Mouse (Mus musculus) cerebellum, adult 11-12 months (tissue): ENCODE data around the gene Igflr1.

Source experiments
- DNase-seq: peaks from one replicate; pipeline ENCODE4 v3.0.0; 2022

The Igflr1 gene

DNA sequence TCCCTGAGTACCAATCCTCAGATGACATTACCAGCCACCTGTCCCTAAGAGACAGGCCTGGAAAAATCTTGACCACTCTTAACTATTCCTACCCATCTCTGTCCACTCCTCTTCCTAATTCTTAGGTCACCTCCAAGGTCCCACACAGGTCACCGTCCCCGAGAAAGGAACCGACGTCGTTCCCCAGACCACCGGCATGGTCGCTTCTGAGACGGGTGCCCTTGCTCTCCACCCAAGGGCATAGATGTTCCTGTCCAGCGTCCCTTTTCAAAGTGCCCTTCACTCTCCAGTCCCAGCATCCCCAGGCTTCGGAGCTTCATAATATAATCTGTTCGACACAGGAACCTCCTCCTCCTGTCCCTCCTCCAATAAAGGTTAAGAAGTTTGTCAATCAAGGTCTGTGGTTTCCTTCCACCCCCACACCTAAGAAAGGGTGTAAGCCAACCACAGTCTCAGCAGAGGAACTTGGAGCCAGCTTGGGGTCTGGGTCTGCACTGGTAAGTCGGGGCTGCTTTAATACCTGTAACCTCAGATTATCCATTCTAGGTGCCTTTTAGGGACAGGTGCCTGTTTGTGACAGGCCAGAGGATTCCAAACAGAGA is at the start of gene Igflr1:
Gene Igflr1 (plus strand): TSS at position 458 of the 602 bp plus-strand sequence.
- DNase-seq, result peak; percentile 50

DNA sequence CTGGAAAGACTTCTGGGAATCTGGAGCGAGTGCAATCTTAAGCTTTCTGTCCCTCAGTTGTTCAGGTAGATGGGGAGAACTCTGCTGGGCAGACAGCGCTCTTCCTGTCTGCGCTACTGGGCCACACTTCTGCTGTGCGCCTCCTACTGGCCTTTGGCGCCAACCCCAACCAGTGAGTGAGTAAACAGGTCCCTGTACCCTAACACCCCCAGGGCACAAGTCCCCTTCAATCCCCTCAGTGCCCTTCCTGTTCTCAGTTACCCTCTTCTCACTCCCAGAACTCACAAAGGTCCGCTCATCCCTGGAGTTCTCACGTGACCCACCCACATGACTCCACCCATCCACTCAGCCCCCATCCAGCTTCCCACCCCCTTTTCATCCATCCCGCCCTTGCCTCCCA is 46.9 kb upstream of the Igflr1 start:
- DNase-seq, result no peak

DNA sequence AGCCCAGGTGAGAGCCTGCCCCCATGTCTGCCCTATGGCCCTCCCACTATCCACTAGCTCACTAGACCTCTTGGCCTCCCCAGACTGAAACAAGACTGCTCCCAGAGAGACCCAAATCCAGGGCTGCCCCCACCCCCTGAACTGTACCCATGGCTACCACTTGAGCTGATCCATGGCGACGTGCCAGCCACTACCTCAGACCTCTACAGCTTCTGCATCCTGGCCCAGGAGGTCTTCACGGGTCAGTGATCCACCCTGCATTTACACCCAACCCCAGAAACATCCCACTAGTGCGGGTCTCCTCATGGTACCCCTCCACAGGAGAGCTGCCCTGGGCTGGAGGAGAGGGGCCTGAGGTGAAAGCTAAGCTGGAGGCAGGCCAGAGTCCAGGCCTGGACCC is 44.8 kb upstream of the Igflr1 start:
- peak; percentile 53 for DNase-seq

DNA sequence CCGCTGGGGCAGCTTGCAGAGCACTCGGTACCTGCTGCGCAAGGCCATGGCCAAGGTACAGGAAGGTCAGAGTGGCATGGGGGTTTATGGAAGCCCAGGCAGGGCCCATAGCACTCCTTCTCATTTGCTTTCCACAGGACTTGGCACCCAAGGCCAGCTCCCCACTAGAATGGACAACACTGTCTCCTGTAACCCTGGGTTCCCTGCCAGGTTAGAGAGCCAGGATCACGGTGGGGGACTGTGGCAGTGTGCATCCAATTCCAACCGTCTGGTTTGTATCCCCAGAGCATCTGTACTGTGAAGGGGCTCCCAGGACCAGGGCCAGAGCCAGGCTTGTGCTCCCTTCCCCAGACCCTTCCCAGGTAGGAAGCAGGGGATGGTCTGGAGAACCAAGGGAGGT is 44.4 kb upstream of the Igflr1 start:
- peak; percentile 77 for DNase-seq

DNA sequence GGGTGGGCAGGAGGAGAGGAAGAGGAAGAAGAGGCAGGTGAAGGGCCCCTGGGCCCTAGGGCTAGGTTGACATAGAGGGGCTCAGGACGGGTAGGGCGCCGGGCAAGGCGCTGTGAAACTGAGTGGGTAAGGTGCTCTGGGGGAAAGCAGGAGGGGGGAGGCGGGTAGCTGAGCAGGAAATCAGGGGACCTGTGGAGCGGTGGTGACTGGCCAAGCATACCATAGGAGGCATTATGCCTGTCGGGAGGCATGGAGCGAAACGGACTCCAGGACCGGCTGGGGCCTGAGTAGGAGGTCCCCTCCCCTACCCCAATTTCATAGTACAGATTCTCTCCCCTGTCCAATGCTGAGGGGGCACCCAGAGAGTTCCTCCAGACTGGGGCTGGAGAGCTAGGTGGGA is 42.4 kb upstream of the Igflr1 start:
- no peak for DNase-seq

DNA sequence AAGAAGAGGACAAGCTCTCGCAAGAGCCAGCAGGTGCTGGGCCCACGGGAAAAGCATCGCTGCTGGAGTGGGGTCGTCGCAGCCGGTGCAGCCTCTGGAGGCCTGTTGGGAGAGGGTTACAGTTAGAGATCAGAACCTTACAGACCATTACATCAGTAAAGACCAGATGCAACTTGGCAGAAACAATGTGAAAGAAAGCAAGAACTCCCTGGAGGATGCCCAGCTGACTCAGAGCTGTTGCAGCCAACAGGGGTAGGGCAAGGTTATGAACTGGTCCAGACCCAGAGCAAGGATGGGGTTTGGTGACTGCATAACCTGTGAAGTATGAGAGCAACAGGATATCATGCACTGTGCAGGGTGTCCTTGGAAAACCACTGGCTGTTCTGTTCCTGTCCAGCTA is 40.7 kb upstream of the Igflr1 start:
- no peak for DNase-seq

GRCm38 (mm10) chr7:30525954-30526353 is 39.3 kb upstream of the Igflr1 start:
- DNase-seq, result no peak

DNA sequence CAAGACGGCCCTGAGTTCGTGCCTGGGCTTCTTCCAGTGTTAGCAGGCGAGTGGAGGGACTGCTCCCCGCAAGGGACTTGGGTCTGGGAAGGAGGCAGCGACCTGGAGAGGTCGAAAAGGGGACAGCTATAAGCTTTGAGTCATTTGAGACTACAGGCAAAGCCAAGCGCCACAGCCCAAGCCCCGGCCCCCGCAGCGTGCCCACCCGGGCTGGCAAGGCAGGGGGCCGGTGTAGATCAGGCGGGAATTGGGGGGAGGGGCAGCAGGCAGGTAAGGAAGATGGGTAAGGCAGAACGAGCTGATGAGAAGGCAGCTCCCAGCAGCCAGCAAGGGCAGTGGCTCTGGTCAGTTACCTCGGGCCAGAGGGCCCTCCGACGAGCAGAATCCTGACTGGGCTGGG is 38.8 kb upstream of the Igflr1 start:
- DNase-seq, result no peak

GRCm38 (mm10) chr7:30526981-30527380 is 38.2 kb upstream of the Igflr1 start:
- DNase-seq, result no peak

DNA sequence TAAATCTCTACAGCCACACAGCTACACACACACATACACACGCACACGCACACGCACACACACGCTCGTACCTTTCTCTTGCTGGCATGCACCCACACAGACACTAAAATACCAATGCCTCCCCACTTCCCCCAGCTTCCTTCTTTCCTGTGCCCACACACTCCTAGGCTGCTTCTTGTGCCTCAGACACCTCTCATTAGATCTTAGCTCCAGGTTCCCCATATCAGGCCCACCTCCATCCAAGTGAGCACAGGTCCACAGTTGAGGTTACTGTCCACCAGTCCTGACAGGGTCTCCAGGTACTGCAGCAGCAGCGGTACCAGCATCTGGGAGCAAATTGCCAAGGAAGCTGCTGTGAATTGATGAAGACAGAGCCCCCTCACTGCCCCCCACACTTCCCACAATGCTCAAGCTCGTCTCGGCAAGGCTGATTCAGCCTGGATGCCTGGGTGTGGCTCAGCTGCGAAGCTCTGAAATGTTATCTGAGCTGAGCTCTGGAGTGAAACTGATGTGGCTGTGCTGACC is 33.9 kb upstream of the Igflr1 start:
- no peak for DNase-seq

DNA sequence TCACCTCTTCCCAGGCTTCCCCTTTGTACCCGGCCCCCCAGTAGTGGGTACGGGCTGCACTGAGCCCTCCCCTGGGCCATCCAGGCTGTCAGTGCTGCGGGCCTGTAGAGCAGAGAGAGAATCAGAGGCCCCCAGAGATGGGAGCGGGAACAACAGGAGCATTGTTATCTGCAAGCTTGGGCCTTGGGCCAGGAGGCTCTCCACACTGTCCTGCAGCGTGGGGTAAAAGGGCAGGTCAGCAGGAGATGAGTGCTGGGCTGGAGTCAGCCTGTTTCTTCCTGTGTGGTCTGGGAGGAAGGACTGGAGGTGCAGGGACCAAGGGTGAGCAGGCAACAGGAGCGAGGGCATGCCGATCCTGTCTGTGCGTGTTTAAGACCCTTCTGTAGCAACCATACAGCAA is 32.3 kb upstream of the Igflr1 start:
- DNase-seq, result no peak

DNA sequence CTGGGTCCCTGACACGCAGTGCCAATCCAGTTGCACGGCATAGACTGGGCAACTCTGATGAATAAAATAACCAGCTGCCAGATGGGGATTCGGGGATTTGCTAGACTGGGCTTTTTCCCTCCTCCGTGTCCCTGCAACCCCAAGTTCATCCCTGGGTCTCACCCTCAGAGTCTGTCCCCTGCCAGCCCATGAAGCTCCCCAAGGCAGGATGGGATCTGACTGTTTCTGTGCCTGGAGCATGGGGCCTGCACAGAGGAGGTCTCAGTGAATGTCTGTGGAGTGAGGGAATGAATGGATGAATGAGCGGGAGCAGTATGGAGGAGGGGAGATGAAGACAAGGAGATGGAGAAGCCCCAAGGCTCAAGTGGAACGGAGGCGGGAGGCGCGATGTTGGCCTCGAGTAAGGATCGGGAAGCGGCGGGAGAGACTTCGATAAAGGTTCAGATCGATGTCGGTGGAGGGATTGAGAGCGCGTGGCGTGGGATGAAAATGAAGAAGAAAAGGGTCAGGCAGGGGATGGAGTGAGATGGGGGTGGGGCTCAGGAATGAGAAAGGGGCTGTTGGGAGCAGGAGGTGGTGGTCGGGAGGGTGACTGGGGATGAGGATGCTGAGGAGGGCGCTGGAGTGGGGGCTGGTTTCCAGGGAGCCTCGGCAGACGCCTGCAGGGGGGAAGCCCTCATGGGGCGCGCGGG is 31.1 kb upstream of the Igflr1 start:
- DNase-seq, result peak; percentile 67

DNA sequence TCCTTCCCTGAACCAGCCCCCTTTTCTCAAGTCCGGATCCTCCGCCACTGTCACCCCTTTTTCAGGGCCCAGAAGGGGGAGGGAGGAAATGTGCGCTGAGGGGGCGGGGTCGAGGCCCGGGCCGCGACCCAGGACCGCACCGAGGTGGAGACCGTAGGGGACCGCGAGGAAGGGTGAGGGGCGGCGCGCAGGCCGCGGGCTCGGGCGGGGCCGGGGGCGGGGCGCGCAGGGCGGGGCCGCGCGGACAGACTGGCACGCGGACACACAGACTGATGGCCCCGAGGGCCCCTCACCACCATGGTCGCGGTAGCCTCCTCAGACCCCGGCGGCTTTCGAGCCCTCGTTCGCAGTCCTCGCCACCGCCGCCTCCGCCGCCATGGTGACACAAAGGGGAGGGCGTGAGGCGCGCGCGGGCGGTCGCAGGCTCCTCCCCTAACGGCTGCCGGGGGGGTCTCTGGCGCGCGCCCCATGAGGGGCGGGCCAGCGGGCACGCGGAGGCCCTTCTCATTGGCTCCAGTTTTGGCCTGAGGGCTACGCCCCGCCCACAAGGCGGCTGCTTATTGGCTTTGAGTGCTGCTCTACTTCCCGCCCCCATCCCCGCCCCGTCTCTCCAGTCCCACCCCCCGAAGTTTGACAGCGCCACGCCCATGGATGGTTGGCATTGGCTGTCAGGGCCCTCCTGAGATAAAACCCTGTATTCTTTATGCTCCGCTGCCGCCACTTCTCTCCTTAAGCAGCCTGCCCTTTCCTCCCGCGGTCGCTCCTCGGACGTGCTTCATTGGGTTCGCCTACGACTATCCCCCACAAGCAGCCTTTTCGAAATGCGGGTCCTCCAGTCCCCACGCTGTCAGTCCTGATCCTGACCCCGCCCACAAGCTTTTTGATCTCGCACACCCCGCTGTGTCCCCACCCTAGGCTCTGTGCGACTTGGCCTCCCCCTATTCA is 30.3 kb upstream of the Igflr1 start, which contains the start of gene Arhgap33:
Gene Arhgap33 (minus strand): TSS at position 428 of the 945 bp plus-strand sequence.
- peak; percentile 96 for DNase-seq

GRCm38 (mm10) chr7:30540572-30540971 is 24.7 kb upstream of the Igflr1 start:
- DNase-seq, result no peak

- DNase-seq, result no peak
These were observed 20.9 kb upstream of the Igflr1 start for GRCm38 (mm10) chr7:30544327-30544726.

DNA sequence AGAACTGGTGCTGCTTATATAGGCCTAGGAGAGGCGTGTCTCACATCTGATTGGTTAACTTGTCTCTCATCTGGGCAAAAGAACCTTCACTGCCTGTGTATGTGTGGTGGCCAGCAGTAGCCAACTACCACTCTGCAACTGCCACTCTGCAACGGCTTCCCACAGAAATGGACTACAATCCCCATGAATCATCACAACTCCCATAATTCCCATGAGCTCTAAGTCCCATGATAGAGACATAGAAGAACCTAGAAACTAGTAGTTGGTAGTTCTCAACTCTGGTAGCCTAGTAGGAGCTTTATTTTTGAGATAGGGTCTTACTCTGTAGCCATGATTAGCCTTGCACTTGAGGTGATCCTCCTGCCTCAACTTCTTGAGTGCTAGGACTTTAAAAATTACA is 15.3 kb upstream of the Igflr1 start:
- DNase-seq, result no peak

DNA sequence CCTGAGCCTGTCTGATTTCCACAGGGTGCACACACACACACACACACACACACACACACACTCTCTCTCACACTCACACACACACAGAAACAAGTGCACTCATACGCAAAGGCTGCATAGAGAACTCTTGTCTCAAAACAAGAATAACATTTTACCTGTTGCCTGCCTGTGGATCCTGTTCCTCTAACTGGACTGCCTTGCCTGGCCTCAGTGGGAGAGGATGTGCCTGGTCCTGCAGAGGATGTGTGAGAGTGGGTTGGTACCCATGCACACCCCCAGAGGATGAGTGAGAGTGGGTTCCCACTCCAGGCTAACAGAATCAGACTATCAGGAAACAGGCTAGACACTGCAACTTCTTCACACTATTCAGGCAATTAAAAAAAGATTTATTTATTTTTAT is 14.6 kb upstream of the Igflr1 start:
- no peak for DNase-seq

DNA sequence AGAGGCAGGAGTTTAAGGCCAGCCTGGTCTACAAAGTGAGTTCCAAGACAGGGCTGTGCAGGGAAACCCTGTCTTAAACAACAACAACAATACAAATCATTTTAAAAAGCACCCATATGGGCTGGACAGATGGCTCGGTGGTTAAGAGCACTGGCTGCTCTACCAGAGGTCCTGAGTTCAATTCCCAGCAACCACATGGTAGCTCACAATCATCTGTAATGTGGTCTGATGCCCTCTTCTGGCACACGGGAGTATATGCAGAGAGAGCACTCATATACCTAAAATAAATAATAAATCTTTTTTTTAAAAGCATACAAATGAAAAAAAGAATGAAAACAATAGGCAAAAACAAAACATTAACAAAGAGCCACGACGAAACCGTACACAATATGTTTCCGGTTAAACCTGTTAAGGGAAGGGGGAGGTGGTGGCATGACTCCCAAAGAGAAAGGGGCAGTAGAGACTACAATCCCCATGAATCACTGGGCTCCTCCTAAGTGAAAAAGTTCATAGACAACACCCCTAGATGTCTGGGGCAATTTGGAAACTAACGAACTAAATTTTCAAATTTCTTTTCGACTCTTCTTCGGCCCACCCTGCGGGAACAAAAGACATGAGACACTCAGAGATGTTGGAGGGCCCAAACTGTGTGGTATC is 13.7 kb upstream of the Igflr1 start:
- DNase-seq, result peak; percentile 51

DNA sequence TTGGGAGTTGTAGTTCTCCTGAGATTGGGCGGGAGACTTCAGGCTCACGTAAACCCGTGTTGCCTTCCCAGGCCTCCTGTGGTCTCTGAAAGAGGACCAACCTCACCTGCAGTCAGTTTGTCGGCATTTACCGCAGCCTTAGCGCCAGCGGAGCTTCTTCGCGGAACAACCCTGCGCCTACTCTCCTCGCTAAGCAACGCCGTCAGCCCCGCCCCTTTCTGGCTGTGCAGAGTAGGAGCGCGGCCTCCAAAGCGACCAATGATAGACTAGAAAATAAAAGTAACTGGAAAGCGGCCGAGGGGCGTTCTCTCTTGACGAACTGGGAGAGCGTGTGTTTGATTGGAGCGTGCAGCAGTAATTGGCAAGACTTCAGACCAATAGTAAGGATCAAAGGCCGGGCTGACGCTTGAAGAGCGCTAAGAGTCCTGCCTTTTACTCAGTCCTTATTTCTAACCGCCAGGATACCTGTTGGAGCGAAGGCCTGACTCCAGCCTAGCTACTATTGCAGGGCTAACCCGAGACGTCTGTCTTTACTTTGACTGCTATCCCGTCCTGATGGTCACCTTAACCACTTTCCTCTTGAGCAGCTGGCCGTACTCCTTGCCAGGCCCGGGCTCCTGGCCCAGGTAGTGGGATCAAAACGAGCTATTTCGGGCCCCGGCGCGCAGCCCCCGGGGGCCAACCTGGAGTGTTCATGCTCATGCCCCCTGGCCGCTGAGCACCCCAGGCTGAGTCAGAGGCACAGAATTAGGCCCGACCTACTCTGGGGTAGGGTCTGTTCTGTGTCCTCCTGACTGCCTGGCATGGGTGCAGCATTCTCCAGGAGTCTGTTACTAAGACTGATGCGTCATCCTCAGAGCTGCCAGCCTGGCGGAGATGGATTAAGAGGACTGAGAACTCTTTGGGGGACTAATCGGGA is 12.9 kb upstream of the Igflr1 start, which contains the start of the genes Hspb6 and Proser3:
Gene Hspb6 (plus strand): TSS at position 77 of the 919 bp plus-strand sequence.
Gene Proser3 (minus strand): TSS at position 198 of the 919 bp plus-strand sequence.
- DNase-seq, result peak; percentile 98

- DNase-seq, result peak; percentile 79
These were observed 12.1 kb upstream of the Igflr1 start for GRCm38 (mm10) chr7:30553021-30553589.
